Mouse (Mus musculus) myocyte (in vitro differentiated cells): Measurements from ENCODE around the gene Nacc1. TPM values are rescaled to one million over a fixed set of nuclear protein-coding genes. Genes with fewer than 3 reads are reported as not detected.

Experiments
- H3K27me3 ChIP-seq: one replicate; pipeline ENCODE4 v1.6.1; 2011; ENCODE audit not compliant: control insufficient read depth, insufficient read depth, insufficient read length
- H3K36me3 ChIP-seq: one replicate; pipeline ENCODE4 v1.6.1; 2011; ENCODE audit not compliant: control insufficient read depth, insufficient read depth
- H3K4me2 ChIP-seq: one replicate; pipeline ENCODE4 v1.6.1; 2011; ENCODE audit warnings: low read depth, control low read depth
- H3K4me3 ChIP-seq: one replicate; pipeline ENCODE4 v1.5.1; 2011; ENCODE audit warnings: mild to moderate bottlenecking, control low read depth, moderate library complexity
- H3K79me2 ChIP-seq: one replicate; pipeline ENCODE4 v1.6.1; 2011; ENCODE audit not compliant: control insufficient read depth, insufficient read depth
- H3ac ChIP-seq: one replicate; pipeline ENCODE4 v1.6.1; 2011; ENCODE audit not compliant: control insufficient read depth, insufficient read length
- CEBPB ChIP-seq: IDR thresholded peaks from 2 replicates; pipeline ENCODE4 v1.6.1; 2011; ENCODE audit warnings: mild to moderate bottlenecking, moderate library complexity; ENCODE audit not compliant: poor library complexity, insufficient read depth, severe bottlenecking
- E2F4 ChIP-seq: IDR thresholded peaks from one replicate; pipeline ENCODE4 v1.6.1; 2011; ENCODE audit warnings: mild to moderate bottlenecking, control low read depth, moderate library complexity; ENCODE audit not compliant: insufficient read depth
- MAX ChIP-seq: IDR thresholded peaks from one replicate; pipeline ENCODE4 v1.6.1; 2011; ENCODE audit warnings: low read depth, mild to moderate bottlenecking, control low read depth
- MYOD1 ChIP-seq, 3 experiments: IDR thresholded peaks; one replicate each; pipeline ENCODE4 v1.6.1; 2011; ENCODE audit warnings: control low read depth in 2 of 3, low read depth in 2 of 3, mild to moderate bottlenecking in 2 of 3, moderate library complexity in 1 of 3; ENCODE audit not compliant: insufficient read length in 2 of 3, control insufficient read depth in 1 of 3
- MYOG ChIP-seq, 3 experiments: IDR thresholded peaks; one replicate each; pipeline ENCODE4 v1.6.1; 2011; ENCODE audit warnings: control low read depth in 2 of 3, low read depth in 2 of 3, mild to moderate bottlenecking in 2 of 3; ENCODE audit not compliant: insufficient read length in 2 of 3, control insufficient read depth in 1 of 3, insufficient read depth in 1 of 3
- POLR2A ChIP-seq: IDR thresholded peaks from one replicate; pipeline ENCODE4 v1.6.1; 2011; ENCODE audit warnings: low read depth, mild to moderate bottlenecking, control low read depth, moderate library complexity; ENCODE audit not compliant: insufficient read length
- POLR2AphosphoS2 ChIP-seq: IDR thresholded peaks from one replicate; pipeline ENCODE4 v1.6.1; 2011; ENCODE audit warnings: low read depth, control low read depth; ENCODE audit not compliant: insufficient read length
- REST ChIP-seq: IDR thresholded peaks from one replicate; pipeline ENCODE4 v1.6.1; 2011; ENCODE audit warnings: mild to moderate bottlenecking, control low read depth, moderate library complexity; ENCODE audit not compliant: insufficient read depth, insufficient read length
- SRF ChIP-seq: IDR thresholded peaks from one replicate; pipeline ENCODE4 v1.6.1; 2011; ENCODE audit warnings: low read depth; ENCODE audit not compliant: control insufficient read depth, insufficient read length
- TCF12 ChIP-seq: IDR thresholded peaks from one replicate; pipeline ENCODE4 v1.6.1; 2011; ENCODE audit warnings: mild to moderate bottlenecking, control low read depth; ENCODE audit not compliant: poor library complexity, insufficient read depth, severe bottlenecking
- TCF3 ChIP-seq: IDR thresholded peaks from one replicate; pipeline ENCODE4 v1.6.1; 2011; ENCODE audit warnings: low read depth, control low read depth; ENCODE audit not compliant: insufficient read length
- USF1 ChIP-seq: IDR thresholded peaks from one replicate; pipeline ENCODE4 v1.6.1; 2011; ENCODE audit warnings: low read depth, mild to moderate bottlenecking, control low read depth, moderate library complexity
- polyA plus RNA-seq: library from polyadenylated mRNA; unstranded; fragments of >200 nt; fragmentation: generic; extraction: Trizol; gene quantifications from one replicate; pipeline ENCODE4 v1.2.1, GENCODE M21; 2012; ENCODE audit warnings: missing spikeins

Gene Nacc1
- polyA plus RNA-seq, 1 experiment: 56.1 TPM

DNA sequence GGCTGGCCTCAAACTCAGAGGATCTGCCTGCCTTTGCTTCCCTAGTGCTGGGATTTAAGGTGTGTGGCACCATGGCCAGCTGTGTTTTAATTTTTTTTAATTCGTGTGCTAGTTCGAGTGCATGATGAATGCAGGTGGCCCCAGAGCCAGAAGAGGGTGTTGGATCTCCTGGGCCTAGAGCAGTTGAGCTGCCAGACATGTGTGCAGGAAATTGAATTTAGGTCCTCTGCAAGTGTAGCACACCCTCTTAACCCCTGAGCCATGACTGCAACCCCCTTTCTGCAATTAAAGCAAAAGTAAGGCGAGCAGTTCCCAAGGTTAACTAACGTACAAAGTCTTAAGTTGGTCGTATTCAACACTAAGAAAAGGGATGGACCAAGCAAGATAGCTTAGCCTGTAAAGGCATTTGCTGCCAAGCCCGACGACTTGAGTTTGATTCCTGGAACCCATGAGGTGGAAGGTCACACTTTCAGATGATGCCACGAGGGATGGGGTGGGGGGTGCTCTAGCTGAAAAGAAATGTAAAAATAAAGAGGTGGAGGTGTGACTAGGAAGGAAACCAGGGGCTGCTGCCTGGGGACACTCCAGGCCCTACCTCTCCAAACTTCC lies 49.6 kb downstream of the Nacc1 start:
- Histone ChIP-seq H3K4me3 (peak overlapping the region; percentile 32), H3ac (no peak overlapping the region), H3K36me3 (no peaks in the 10 kb centered on the region), H3K79me2 (no peaks in the 10 kb centered on the region), H3K27me3 (no peaks in the 10 kb centered on the region), H3K4me2 (peak overlapping the region; percentile 76)
- TF ChIP-seq POLR2A (no peak), USF1 (no peak), REST (no peak), MAX (no peak), CEBPB (no peak), MYOD1 (IDR thresholded peaks at IDR 0.05; ENCODE audit: control insufficient read depth in 1 of 3, insufficient read length in 2 of 3, low read depth in 2 of 3) (no peak), MYOG (IDR thresholded peaks at IDR 0.05; ENCODE audit: control insufficient read depth in 1 of 3, insufficient read depth in 1 of 3, insufficient read length in 2 of 3, low read depth in 2 of 3) (no peak), POLR2AphosphoS2 (no peak), SRF (no peak), TCF12 (no peak), TCF3 (no peak), E2F4 (no peak)

DNA sequence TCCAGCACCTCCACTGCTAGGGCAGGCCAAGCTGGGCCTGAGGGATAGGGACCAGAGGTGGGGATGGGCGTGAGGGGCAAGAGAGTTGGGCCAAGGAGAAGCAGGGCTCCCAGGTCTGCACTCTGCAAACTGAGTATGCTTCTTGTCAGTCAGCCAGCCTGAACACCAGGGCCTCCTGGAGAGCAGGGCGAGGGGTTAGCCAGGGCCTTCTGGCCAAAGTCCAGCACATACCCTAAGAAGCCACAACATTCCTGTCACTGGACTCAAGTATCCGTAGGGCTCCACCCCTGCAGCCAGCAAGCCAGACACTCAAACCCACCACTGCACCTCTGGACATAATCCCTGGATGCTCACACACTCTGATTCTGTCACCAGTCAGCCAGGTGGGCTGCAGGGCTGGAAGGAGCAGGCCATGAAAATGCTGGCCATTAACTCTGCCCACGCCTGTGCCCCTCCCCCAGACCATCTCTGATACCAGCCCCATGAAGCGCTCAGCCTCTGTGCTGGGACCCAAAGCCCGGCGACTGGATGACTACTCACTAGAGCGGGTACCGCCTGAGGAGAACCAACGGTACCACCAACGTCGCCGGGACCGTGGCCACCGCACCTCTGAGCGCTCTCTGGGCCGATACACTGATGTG lies 51.5 kb downstream of the Nacc1 start:
- Histone ChIP-seq H3K4me2 (no peak overlapping the region), H3ac (no peak overlapping the region), H3K79me2 (no peaks in the 10 kb centered on the region), H3K27me3 (no peaks in the 10 kb centered on the region), H3K4me3 (no peak overlapping the region), H3K36me3 (no peaks in the 10 kb centered on the region)
- no peak for TF ChIP-seq MYOD1 (IDR thresholded peaks at IDR 0.05; ENCODE audit: control insufficient read depth in 1 of 3, insufficient read length in 2 of 3, low read depth in 2 of 3)
- TF ChIP-seq MYOG (IDR thresholded peaks at IDR 0.05; ENCODE audit: control insufficient read depth in 1 of 3, insufficient read depth in 1 of 3, insufficient read length in 2 of 3, low read depth in 2 of 3): no peak
- TF ChIP-seq CEBPB: no peak
- TF ChIP-seq E2F4: no peak
- TF ChIP-seq SRF: no peak
- TF ChIP-seq POLR2AphosphoS2: no peak
- no peak for TF ChIP-seq POLR2A

GRCm38 (mm10) chr8:84635397-84636050 lies 52.1 kb downstream of the Nacc1 start:
- TF ChIP-seq POLR2A (no peak), USF1 (no peak), REST (no peak), POLR2AphosphoS2 (no peak), MAX (no peak), TCF12 (no peak), CEBPB (no peak), TCF3 (no peak), MYOG (IDR thresholded peaks at IDR 0.05; ENCODE audit: control insufficient read depth in 1 of 3, insufficient read depth in 1 of 3, insufficient read length in 2 of 3, low read depth in 2 of 3) (no peak), SRF (no peak), MYOD1 (IDR thresholded peaks at IDR 0.05; ENCODE audit: control insufficient read depth in 1 of 3, insufficient read length in 2 of 3, low read depth in 2 of 3) (no peak), E2F4 (no peak)
- Histone ChIP-seq H3K27me3 (no peaks in the 10 kb centered on the region), H3K79me2 (no peaks in the 10 kb centered on the region), H3ac (no peak overlapping the region), H3K4me3 (no peak overlapping the region), H3K4me2 (no peak overlapping the region), H3K36me3 (no peaks in the 10 kb centered on the region)

DNA sequence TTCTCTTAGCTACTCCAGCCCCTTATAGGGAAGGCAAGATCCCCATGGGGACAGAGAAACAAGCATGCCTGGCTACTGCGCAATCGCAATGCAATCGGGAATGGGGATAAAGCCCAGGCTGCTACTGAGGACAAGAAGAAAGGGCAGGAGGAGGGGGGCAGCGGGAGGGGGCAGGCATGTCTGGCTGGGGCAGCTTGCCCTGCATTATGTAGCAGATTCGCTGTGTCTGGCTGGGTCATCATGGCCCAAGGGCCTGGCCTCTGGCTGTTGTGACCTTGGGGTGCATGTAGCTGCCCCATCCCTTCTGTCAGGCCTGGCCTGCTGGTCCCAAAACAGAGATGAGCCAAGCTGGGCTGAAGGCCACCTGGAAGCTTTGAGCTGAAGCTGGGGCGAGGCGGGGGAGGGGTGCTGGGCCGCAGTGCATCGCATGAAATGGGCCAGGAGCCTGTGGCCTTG lies 52.8 kb downstream of the Nacc1 start:
- Histone ChIP-seq H3K79me2 (no peaks in the 10 kb centered on the region), H3K4me3 (no peak overlapping the region), H3K27me3 (no peaks in the 10 kb centered on the region), H3K36me3 (no peaks in the 10 kb centered on the region), H3ac (no peak overlapping the region), H3K4me2 (no peak overlapping the region)
- TF ChIP-seq CEBPB (peak; percentile 45; the same call in 1 of the 2 replicates), USF1 (no peak)
